Mouse (Mus musculus) stomach, postnatal 0 days (tissue): ENCODE data around the gene Fgf14.
"Not testable (repeated sequence)": the region's sequence is repeated elsewhere in the genome, so short reads cannot be mapped to it uniquely, and the experiment has no call there.

Source experiments
- CTCF ChIP-seq: IDR thresholded peaks from 2 replicates; pipeline ENCODE4 v1.5.1; 2016; ENCODE audit warnings: antibody characterized with exemption, low read depth, mild to moderate bottlenecking, moderate library complexity
- EP300 ChIP-seq: optimal IDR thresholded peaks from 2 replicates; pipeline ENCODE3; 2016; ENCODE audit warnings: antibody characterized with exemption

GRCm38 (mm10) chr14:124439298-124439697 lies 237.6 kb downstream of the Fgf14 start:
- not testable (repeated sequence) for TF ChIP-seq CTCF, EP300
